ENCODE assay signal across 10 mouse cellular contexts in the genomic region with DNA sequence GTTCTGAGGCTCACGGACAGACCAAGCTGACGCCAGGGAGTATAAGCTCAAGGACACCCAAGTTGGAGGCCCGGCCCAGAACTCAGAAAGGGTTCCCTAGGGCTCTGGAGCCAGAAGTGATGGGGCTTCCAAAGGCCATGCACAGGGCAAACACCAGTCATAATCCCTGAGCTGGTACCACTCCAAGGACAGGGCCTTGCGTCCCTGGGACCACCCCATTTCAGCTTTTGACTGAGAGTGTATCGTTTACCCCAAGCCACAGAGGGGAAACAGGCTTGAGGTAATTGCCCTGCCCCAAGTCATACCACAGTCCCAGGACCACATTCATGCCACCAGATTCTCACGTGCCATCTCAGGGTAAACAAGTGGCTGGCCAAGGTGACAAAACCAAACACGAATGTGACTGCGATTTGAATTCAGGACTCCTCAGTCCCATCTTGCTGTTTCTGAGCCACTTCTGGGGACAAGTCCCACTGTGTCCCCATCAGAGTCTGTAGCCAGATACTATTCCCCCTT. TPM values are rescaled to one million over a fixed set of nuclear protein-coding genes. Genes with fewer than 3 reads are reported as not detected.
DNase-seq lines count a peak whose midpoint lies in the region; ATAC-seq and TF ChIP-seq lines count a peak whose summit lies in the region.
"Had no signal": no experiment of that assay in that cellular context is flagged by ENCODE, and none has a peak within 500 bp of the region (broad histone marks: within the 10 kb centered on the region; RNA-seq: fewer than 3 reads in every experiment).

No protein-coding gene starts in this region.

- TF ChIP-seq CTCF in G1E (IDR thresholded peaks at IDR 0.05; ENCODE audit: low read depth, low read length) = no peak
- no peak for TF ChIP-seq CTCF in left cerebral cortex, adult 2 months (IDR thresholded peaks at IDR 0.05)

- intact Hi-C loops in left cerebral cortex, adult 2 months (cut with DNase I) = no loop called here

- no peak overlapping the region for H3K4me3 ChIP-seq in kidney, embryonic 15.5 days (replicated peaks)
- peak overlapping the region; percentile 7; the same call in 1 of the 2 replicates for H3K4me3 ChIP-seq in G1E (ENCODE audit: low read depth, low read length)
- H3K4me3 ChIP-seq in liver, embryonic 11.5 days (ENCODE audit: low read depth, low read length) = no peak overlapping the region
- no peak overlapping the region for H3K4me3 ChIP-seq in left cerebral cortex, adult 2 months

- H3K27ac ChIP-seq in kidney, embryonic 15.5 days = peak overlapping the region; percentile 76
- no peak overlapping the region; the same call in 1 of the 2 replicates for H3K27ac ChIP-seq in liver, embryonic 11.5 days (ENCODE audit: low read depth, low read length)
- no peak overlapping the region for H3K27ac ChIP-seq in left cerebral cortex, adult 2 months

- peak; percentile 9 for DNase-seq in adrenal gland, adult 8-10 months
- DNase-seq in adrenal gland, postnatal 36 days = no peak
- no peak for DNase-seq in kidney, adult 18-20 months
- DNase-seq in G1E (ENCODE audit: low spot score) = no peak
- DNase-seq in liver, embryonic 11.5 days (ENCODE audit: low spot score) = no peak
- no peak for DNase-seq in left cerebral cortex, adult 2 months (ENCODE audit: extremely low spot score in 1 of 2, low spot score in 2 of 2)
- no peak for DNase-seq in cerebellum, postnatal 10 days
- DNase-seq: adrenal gland, postnatal 10 days; cerebellum, postnatal 14 days had no signal

- WGBS in kidney, embryonic 15.5 days = 90% methylated on average over 8 of the region's 8 CpGs
- 91% methylated on average over 8 of the region's 8 CpGs for WGBS in liver, embryonic 11.5 days

- H3K36me3 ChIP-seq in kidney, embryonic 15.5 days = peaks cover 9% of the 10 kb centered on the region; the same call in 1 of the 2 replicates
- H3K36me3 ChIP-seq in G1E (replicated peaks) = peaks cover 71% of the 10 kb centered on the region
- H3K36me3 ChIP-seq in liver, embryonic 11.5 days (ENCODE audit: control insufficient read depth, insufficient read depth, low read length) = peaks cover 4% of the 10 kb centered on the region

- peaks cover 63% of the 10 kb centered on the region for H3K4me1 ChIP-seq in kidney, embryonic 15.5 days
- H3K4me1 ChIP-seq in G1E (ENCODE audit: insufficient read depth, low read depth, low read length) = peaks cover 80% of the 10 kb centered on the region
- peaks cover 65% of the 10 kb centered on the region for H3K4me1 ChIP-seq in liver, embryonic 11.5 days (replicated peaks; ENCODE audit: control insufficient read depth, insufficient read depth, low read length)

- no peak overlapping the region for H3K9ac ChIP-seq in kidney, embryonic 15.5 days
- H3K9ac ChIP-seq in liver, embryonic 11.5 days (ENCODE audit: low read depth, low read length) = no peak overlapping the region

- H3K27me3 ChIP-seq in kidney, embryonic 15.5 days = no peaks in the 10 kb centered on the region
- H3K27me3 ChIP-seq in G1E (ENCODE audit: insufficient read depth, low read length) = no peaks in the 10 kb centered on the region
- no peaks in the 10 kb centered on the region for H3K27me3 ChIP-seq in liver, embryonic 11.5 days (replicated peaks; ENCODE audit: control insufficient read depth, insufficient read depth, low read length)

- H3K9me3 ChIP-seq in kidney, embryonic 15.5 days (replicated peaks) = no peaks in the 10 kb centered on the region
- H3K9me3 ChIP-seq in G1E (replicated peaks) = no peaks in the 10 kb centered on the region
- no peaks in the 10 kb centered on the region for H3K9me3 ChIP-seq in liver, embryonic 11.5 days (ENCODE audit: control insufficient read depth, low read length)

- ATAC-seq in kidney, embryonic 15.5 days (replicated peaks; ENCODE audit: low FRiP score) = no peak
- no peak for ATAC-seq in G1E (ENCODE audit: extremely low read depth, insufficient number of reproducible peaks, low FRiP score, poor library complexity, severe bottlenecking)
- ATAC-seq in liver, embryonic 11.5 days (replicated peaks; ENCODE audit: low FRiP score) = no peak

- no peak overlapping the region for H3K4me2 ChIP-seq in kidney, embryonic 15.5 days
- H3K4me2 ChIP-seq in liver, embryonic 11.5 days = peak overlapping the region; percentile 43

RNA-seq across cellular contexts. Expression of gene Cyb5r3, which starts 4.8 kb away (rescaled TPM):
- total RNA-seq in adrenal gland, adult 8-10 months (2022) = 100 to 1,000 TPM; 296 to 432 (median 354) TPM
- 100 to 1,000 TPM; 319 to 365 TPM for total RNA-seq in adrenal gland, postnatal 36 days (2021)
- 150 and 166 TPM in 2 replicates for polyA plus RNA-seq in kidney, embryonic 15.5 days (2015; fragmentation: Nextera tagmentation; extraction: Ambion mirVana)
- total RNA-seq in G1E (2014; fragmentation: Nextera tagmentation) = 98.1 and 132 TPM in 2 replicates
- total RNA-seq in G1E (2017) = 46.5 and 58.5 TPM in 2 replicates
- polyA plus RNA-seq in G1E (2012) = 109 and 167 TPM in 2 replicates
- 210 and 219 TPM in 2 replicates for polyA plus RNA-seq in liver, embryonic 11.5 days (2014; fragmentation: Nextera tagmentation; extraction: Ambion mirVana)
- 10 to 100 TPM; 58.4 to 63.1 TPM for total RNA-seq in left cerebral cortex, adult 2 months (2021)

RNA-seq across cellular contexts. Expression of gene Poldip3, which starts 18.4 kb away (rescaled TPM):
- 100 to 1,000 TPM; 105 to 127 (median 117) TPM for total RNA-seq in adrenal gland, adult 8-10 months (2022)
- 100 to 1,000 TPM; 106 to 108 TPM for total RNA-seq in adrenal gland, postnatal 36 days (2021)
- polyA plus RNA-seq in kidney, embryonic 15.5 days (2015; fragmentation: Nextera tagmentation; extraction: Ambion mirVana) = 144 and 148 TPM in 2 replicates
- total RNA-seq in G1E (2014; fragmentation: Nextera tagmentation) (99.3 and 108 TPM in 2 replicates), G1E (2017) (109 and 120 TPM in 2 replicates)
- 237 and 272 TPM in 2 replicates for polyA plus RNA-seq in G1E (2012)
- polyA plus RNA-seq in liver, embryonic 11.5 days (2014; fragmentation: Nextera tagmentation; extraction: Ambion mirVana) = 117 and 127 TPM in 2 replicates
- 10 to 100 TPM; 86.5 to 95.1 TPM for total RNA-seq in left cerebral cortex, adult 2 months (2021)

RNA-seq across cellular contexts. Expression of gene Rrp7a, which starts 45.0 kb away (rescaled TPM):
- 100 to 1,000 TPM; 100 to 115 (median 102) TPM for total RNA-seq in adrenal gland, adult 8-10 months (2022)
- 100 to 1,000 TPM; 108 to 127 TPM for total RNA-seq in adrenal gland, postnatal 36 days (2021)
- polyA plus RNA-seq in kidney, embryonic 15.5 days (2015; fragmentation: Nextera tagmentation; extraction: Ambion mirVana) = 61.4 and 74.3 TPM in 2 replicates
- total RNA-seq in G1E (2014; fragmentation: Nextera tagmentation) (34.0 and 53.7 TPM in 2 replicates), G1E (2017) (73.2 and 89.2 TPM in 2 replicates)
- polyA plus RNA-seq in G1E (2012) = 56.2 and 126 TPM in 2 replicates
- 71.1 and 77.6 TPM in 2 replicates for polyA plus RNA-seq in liver, embryonic 11.5 days (2014; fragmentation: Nextera tagmentation; extraction: Ambion mirVana)
- 100 to 1,000 TPM; 147 to 159 TPM for total RNA-seq in left cerebral cortex, adult 2 months (2021)
